Mouse (Mus musculus): ENCODE results near the gene Rfc5. TPM values are rescaled to one million over a fixed set of nuclear protein-coding genes. Genes with fewer than 3 reads are reported as not detected.

Gene Rfc5
- total RNA-seq, 2 experiments from 2014 or later: 53.1 to 61.7 TPM

DNA sequence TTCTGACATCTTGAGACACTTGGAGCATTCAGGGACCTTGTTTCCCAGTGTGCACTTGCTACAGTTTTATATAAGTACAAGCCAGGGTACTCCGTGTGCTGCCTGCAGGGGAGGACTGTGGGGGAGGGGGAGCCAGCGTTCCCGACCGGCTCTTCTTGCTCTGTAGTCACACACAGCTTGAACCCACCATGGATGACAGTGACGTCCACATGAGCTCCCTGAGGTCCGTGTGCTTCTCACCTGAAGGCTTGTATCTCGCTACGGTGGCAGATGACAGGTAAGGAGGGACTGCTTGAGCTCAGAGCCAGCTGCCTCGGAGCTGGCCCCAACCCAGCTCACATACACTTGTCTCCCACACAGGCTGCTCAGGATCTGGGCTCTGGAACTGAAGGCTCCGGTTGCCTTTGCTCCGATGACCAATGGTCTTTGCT, 12.5 kb downstream of the Rfc5 start:
- no peak for ATAC-seq (replicated peaks; ENCODE audit: poor library complexity)

DNA sequence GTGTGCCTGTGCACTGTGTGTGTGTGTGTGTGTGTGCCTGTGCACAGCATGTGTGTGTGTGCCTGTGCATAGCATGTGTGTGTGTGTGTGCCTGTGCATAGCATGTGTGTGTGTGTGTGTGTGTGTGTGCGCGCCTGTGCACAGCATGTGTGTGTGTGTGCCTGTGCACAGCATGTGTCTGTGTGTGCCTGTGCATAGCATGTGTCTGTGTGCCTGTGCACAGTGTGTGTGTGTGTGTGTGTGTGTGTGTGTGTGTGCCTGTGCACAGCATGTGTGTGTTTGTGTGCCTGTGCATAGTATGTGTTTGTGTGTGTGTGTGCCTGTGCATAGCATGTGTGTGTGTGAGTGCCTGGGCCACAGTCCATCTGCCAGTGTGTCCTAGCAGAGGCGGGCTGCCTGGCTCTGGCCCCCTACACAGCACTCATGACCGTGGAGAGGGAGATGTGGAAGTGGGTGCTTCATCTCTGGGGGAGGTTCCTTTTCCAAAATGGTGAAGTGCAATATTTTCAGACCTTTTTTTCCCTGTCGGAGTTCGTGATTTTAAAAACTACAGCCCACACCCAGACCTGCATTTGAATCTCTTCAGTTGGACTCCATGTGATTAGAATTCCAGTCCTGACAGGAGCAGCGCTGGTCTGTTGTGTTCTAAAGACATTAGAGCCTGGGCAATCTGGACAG, 14.3 kb downstream of the Rfc5 start:
- ATAC-seq (replicated peaks; ENCODE audit: poor library complexity): no peak

DNA sequence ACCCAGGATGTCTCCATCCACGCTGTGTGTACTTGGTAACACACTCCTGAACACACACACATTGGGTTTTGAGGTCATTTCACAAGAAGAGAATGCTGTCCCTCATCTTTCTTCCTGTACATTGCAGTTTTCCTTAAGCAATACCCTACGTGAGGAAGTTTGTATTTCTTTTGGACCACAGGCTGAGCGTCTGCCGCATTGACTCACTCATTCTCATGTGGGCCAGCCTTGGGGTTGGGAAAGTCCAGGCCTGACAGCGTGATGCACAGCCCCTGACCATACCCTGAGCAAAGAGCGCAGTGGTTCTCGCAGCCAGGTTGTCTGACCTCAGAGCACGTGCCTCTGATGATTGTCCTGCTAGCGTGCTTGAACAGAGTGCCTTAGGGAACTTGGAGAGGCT, 15.4 kb downstream of the Rfc5 start:
- ATAC-seq (replicated peaks; ENCODE audit: poor library complexity): peak; percentile 53

DNA sequence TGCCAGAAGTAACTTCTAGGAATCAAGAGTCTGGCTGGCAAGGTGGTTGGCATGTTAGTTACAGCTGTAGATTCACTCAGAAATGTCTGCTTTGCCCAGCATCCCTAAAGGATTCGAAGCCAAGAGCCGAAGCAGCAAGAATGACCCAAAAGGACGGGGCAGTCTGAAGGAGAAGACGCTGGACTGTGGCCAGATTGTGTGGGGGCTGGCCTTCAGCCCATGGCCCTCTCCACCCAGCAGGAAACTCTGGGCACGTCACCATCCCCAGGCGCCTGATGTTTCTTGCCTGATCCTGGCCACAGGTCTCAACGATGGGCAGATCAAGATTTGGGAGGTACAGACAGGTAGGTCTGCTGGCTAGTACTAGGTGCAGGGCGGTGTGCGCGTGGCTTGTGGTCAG, 18.3 kb downstream of the Rfc5 start:
- ATAC-seq (replicated peaks; ENCODE audit: poor library complexity): no peak

DNA sequence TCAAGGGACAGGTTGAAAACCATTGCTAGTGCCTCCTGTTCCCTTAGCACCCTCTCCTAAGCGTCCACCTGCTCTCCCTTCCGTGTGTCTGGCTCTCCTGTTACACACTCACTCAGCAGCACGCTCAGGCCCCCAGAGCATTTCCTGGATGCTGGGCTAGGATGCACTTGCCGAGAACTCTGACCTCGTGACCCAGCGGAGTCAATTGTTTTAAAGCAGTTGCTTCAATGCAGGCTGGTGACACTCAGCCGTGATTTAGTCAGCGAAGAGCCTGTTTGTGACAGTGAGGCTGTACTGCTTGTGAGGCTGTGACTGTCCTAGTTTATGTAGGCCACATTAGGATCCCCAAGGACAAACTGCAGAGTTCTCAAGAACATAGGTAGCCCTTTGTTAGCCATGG, 21.6 kb downstream of the Rfc5 start:
- ATAC-seq (replicated peaks; ENCODE audit: poor library complexity): no peak

DNA sequence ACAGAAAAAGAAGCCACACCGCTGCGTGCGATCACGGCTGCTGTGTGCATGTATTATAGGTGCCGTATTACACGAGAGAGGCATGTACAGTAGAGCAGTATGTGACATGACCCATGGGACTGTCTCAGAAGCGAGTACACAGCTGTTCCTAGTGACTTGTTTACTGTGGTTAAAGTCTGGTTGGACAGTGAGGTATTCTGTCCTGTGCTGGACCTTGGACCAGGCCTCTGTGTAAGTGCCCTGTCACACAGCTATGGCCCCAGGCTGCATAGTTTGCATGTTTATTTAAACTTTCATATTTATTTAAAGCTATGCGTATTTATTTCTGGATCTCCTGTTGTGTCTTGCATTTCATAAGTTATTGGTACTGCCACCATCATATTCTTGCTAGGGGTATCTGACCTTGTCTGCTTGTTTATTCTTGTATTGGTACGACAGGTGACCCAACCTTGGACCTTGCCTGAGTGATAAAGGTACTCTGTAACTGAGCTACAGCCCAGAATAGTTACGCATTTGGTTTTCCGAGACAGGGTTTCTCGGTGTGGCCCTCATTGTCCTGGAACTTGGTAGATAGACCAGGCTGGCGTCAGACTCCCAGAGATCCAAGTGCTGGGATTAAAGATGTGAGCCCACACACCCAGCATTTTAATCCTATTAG, 22.8 kb downstream of the Rfc5 start:
- ATAC-seq (replicated peaks; ENCODE audit: poor library complexity): no peak

DNA sequence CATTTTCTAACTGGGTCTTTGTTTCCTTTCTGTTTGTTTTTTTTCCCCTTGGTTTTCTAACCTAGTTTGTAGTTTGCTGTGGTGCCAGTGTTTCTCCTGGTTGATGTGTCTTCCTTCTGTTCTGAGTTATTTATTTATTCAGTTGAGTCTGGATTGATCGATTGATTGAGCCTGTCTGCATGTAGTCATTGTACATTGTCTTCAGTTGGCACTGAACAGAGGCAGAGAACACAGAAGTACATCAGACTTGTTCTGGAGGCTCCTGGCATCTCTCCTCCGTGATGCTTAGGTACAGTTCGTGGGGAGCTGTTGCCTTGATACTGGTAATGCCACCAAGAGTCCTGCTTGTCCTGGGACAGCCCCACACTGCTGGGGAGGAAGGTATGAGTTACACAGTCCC, 24.0 kb downstream of the Rfc5 start:
- ATAC-seq (replicated peaks; ENCODE audit: poor library complexity): no peak

DNA sequence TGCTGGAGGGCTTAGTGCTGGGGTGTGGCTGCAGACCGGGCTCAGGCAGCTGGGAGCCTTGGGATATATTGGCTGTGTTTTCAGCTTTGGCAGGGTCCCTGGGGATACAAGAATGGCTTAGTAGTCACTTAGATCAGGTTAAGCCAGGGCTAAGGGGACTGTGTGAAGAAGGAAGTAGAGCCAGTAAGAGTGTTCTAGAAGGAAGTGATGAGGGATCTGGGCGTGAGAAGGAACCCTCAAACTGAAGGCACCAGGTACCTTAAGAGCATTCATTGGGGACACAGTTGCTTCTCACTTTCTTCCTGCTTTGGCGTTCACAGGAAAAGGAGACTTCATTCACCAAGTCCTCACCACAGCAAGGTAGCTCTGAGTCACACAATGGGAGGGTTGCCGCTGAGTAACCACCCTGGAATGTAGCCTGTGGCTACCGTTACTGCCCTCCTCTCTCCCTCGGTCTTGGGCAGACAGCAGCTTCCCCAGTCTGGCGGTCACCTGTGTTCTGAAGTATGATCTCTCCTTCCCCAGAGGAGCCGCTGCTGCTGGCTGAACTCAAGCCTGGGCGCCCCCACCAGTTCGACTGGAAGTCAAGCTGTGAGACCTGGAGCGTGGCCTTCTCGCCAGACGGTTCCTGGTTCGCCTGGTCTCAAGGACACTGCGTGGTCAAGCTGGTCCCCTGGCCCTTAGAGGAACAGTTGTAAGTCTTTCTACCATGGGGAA, 25.6 kb downstream of the Rfc5 start:
- ATAC-seq (replicated peaks; ENCODE audit: poor library complexity): peak; percentile 33; the same call in 1 of the 2 replicates

DNA sequence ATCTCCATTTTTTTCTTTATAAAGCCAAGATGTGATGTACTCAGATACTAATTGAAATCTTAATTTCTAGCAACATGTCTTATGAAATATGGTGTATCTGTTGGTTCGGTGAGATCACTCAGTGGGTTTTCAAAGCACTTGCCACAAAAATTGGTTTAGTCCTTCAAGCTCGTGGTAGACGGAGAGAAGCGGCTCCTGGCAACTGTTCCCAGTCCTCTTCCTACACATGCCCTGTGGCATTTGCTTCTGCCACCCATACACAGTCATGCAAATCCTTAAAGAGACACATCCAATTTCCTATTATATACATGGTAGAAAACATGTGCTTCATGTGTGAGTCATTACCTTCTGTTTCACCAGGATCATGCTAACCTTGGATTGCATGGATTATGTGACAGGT, 27.3 kb downstream of the Rfc5 start:
- ATAC-seq (replicated peaks; ENCODE audit: poor library complexity): no peak

DNA sequence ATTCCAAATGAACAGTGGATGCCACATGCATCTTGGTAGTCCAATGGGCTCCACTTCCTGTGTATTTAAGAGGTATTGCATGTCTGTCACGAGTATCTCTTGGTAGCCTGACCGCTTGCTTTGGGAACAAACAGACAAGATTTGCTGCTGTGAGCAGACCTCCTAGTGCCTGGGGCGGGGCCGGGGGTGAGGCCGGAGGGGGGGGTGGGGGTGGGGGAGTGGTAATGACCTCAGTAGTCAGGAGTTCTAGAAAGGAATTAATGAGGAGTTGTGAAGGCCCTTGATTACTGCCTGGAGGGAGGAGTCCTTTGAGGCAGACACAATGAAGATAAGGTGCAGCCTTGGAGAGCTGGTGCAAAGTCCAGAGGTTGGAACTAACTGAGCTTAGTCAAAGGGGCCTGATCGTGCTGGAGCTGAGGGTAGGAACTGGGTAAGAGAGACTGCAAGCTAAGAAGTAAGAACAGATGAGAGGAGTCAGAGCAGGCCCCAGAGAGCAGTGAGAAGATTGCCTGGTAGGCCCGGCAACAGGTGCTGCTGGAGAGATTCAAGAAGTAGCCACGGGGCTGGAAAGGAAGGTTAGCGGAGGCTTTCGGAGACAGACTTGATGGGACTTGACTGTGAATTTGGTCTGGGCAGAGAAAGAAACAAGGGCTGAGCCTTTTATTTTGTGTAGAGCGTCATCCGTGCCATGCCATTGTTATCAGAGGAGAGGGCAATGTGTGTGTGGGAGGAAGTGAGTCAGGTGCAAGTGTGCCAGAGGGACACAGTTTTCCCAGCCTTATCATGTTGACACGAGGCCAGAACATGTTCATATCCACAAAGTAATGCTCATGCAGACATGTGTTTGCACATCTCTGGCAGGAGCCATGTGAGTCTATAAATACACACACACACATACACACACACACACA, 28.0 kb downstream of the Rfc5 start:
- ATAC-seq (replicated peaks; ENCODE audit: poor library complexity): peak; percentile 27

DNA sequence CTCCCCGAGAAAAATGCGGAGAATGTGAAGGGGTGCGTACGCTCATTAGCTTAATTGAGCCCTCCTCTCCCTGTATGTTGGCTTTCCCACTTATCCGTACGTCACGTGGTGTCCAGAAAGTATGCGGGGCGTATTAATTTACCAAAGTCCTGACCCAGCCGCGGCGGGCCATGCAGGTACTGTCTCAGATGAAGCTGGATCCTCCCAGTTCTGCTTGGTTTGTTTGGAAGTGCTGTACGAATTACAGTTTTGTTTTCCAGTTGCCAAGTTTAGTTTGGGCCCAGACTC, 28.7 kb downstream of the Rfc5 start:
- no peak for ATAC-seq (replicated peaks; ENCODE audit: poor library complexity)

DNA sequence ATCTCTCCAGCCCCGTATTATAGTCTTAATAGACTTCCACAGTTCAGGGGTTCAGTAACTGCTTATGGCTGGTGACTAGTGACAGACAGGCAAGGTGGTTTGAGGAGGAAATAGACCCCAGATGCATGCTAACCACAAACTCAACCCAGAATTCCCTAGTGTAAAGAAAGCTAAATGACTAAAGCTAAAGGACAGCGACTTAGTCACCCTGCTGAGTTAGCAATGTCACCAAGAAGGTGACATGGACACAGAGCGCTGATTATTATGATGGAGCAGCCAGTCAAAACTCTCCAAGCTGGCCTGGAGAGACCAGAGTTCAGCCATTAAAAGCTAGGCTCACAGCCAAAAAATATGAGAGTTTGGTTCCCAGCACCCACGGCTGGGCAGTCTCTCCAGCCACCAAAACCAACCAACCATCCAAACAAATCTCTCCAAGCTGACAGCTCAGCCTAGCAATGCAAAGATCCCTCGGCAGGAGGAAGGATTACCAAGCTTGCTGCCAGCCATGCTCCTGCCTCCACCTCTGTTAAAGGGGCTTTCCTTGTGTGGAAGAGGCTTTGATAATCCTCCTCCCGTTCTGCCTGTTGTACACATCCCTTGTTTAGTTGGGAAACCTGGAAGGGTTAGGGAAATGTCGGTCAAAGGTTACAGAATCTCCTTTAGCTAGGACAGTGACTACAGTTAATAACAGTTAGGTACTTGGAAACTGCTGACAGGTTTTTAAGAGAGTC, 29.2 kb downstream of the Rfc5 start:
- 0 out of 2 replicates have a peak, but pooled peaks have one; percentile 12 for ATAC-seq (replicated peaks; ENCODE audit: poor library complexity)

DNA sequence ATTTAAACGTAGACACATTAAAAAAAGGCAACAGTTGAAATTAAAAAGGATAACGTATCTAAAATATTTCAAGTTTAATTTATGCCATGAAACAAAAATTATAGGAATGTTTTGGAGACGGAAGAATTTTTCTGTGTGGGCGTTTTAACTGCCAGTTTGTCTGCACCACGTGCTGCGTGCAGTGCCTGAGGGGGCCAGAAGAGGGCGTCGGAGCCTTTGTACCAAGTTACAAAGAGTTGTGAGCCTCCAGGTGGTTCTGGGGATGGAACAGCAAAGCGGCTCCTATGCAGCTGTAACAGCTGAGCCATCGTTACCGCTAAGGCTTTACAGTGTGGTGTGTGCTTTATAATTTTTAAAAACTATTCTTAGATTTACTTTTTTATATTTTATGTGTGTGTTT, 30.1 kb downstream of the Rfc5 start:
- ATAC-seq (replicated peaks; ENCODE audit: poor library complexity): peak; percentile 48

DNA sequence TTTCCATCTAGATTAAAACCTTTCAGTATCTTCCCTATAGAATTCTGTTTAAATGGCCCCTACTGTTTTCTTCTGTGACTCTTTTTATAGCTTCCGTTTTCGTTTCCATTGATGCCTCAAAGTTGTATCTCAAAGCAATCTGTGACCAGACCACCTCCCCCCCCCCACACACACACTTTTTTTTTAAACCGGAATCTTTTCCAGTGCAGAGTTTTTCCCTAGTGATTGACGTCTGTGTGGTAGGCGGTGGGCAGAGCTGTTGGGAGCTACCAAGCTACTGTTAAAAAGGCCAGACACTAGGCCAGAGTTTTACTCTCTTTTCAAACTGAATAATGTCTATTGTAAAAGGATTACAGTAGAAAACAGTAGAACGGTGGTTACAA, 30.6 kb downstream of the Rfc5 start:
- no peak for ATAC-seq (replicated peaks; ENCODE audit: poor library complexity)

DNA sequence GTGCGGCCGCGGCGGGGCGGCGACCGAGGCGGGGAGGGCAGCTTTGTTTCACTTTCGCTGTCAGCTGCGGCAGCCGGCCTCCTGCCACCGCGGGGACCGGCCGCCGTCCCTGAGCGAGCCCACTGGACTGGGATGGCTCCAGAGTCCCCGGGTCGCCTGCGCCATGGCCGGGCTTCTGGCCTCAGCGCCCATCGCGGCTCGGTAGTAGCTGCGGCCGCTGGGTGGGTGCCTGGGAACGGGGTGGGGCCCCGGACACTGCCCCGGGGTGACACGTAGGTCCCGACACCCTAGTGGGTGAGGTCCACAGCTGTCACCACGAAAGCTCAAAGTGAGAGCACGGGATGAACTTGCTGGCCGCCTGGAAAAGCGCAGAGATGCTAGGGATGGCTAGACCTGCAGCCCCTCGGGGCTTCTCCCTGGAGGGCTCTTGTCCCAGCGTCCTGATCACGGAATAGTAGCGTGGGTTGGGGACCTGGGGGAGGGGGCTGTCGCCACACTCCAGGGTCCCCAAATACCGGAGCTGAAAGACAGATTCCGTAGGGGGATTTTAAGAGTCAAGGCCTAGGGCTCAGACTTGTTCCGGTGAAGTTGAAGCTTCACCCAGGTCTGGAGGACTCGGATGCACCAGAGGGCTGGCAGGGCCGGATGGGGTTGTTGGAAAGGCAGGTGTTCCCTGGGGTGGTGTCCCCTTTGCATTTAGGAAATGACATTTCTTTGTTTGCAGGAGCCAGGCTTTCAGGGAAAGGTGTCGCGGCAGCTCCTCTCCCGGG, 31.2 kb downstream of the Rfc5 start:
- peak; percentile 3; the same call in 1 of the 2 replicates for ATAC-seq (replicated peaks; ENCODE audit: poor library complexity)

DNA sequence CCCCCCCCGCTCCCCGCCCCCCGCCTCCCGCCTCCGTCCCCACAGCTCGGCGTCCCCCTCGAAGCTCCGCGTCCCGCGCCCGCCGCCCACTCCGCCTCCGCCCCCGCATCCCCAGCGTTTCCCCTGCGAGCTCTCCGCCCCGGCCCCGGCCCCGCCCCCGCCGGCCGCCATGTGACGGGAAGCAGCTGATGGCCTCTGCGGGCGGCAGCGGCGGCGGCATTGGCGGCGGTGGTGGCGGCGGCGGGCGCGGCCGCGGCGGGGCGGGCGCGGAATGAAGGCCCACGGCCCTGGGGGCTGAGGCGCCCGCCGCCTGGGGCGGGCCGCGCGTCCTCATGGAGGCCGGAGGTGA, 31.7 kb downstream of the Rfc5 start, which contains the start of gene Wsb2:
TSS of gene Wsb2 (plus strand) at position 176 of the 349 bp plus-strand sequence.
- ATAC-seq (replicated peaks; ENCODE audit: poor library complexity): peak; percentile 30

DNA sequence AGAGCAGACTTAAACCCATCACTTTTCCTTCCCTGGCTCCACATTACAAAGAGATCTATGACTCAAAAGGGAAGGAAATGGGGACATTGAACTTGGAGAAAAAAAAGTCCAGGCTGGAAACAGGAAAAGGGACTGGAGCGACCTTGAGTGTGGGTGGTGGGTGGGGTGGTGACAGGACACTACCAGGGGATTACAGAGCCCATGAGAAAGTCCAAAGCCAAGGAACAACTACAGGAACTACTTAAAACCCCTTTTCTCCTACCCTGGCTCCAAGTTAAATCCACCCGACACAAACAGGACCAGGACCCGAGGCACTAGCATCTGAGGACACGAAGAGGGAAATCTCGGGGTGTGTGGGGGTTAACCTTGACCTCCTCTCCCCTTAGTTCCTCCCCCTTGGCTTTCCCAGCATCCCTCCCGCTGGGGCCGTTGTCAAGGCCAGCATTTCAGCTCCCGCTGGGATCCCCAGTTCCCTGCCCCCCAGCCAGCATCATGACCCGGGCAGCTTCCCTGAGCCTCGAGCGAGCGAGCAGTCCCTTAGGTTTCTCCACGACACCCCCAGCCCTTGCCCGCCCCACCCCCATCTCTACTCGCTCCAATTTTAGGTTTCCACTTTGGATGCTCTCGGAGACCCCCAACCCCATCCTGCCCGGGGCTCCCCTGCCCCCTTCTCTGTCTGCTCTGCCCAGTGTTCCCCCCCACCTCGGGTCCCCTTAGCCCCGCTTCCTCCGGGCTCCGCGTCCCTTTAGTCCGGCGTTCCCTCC, 32.3 kb downstream of the Rfc5 start:
- no peak for ATAC-seq (replicated peaks; ENCODE audit: poor library complexity)

DNA sequence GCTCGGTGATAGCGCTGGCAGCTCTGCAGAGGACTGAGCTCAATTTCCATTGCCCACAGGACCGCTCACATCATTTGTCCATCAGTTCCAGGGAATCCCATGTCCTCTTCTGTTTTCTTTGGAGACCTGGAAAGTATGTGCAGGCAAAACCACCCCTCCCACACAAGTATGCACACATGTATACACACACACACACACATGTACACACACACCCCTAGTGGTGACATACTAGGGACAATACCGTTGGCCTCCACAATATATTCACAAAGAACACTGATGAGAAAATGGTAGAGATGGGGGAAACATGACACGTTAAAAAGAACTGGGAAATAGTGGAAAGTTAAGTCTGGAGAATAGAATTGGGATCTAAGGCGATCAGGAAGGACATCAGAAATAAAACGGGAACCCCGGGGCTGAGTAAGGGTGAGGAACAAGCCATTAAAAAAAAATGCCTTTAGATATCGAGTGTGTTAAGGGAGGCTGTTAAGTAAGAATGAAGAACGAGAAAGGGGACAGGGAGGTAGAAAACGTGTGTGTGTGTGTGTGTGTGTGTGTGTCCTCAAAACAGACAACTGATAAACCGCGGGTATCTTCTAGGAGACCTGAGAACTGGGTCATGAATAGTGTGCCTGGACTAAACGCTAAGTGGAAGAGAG, 33.1 kb downstream of the Rfc5 start:
- peak; percentile 23; the same call in 1 of the 2 replicates for ATAC-seq (replicated peaks; ENCODE audit: poor library complexity)

DNA sequence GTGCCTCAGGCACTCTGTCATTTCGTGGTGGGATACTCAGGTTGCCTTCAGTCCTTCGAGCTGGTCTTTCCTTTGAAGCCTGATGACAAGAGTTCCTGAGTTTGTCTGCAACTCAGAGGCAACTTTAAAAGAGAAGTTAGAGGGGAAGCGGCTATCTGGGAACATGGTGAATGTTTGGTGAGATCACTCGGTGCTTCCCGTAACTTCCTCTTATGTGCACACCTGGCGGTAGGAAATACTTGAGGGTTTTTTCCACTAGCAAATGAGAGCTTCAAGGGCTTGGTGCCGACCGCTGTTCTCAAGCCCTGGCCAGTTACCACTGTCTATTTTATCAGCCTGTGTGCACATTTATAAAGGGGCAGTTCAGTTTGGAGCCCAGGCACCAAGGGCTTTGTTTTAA, 34.7 kb downstream of the Rfc5 start:
- ATAC-seq (replicated peaks; ENCODE audit: poor library complexity): peak; percentile 32
